Mouse (Mus musculus) limb, embryonic 14.5 days (tissue): ENCODE data around the gene 4930518I15Rik. TPM values are rescaled to one million over a fixed set of nuclear protein-coding genes. Genes with fewer than 3 reads are reported as not detected.

ENCODE experiments used
- ATAC-seq: fragments of 200-750 bp; cut with Nextera tagmentation; 2 replicates; pipeline ENCODE4 v1.8.0; 2017; ENCODE audit warnings: low read depth, moderate number of reproducible peaks, moderate TSS enrichment; ENCODE audit not compliant: low FRiP score
- DNase-seq: peaks from one replicate; pipeline ENCODE4 v3.0.0-alpha.2; 2015; ENCODE audit warnings: low spot score
- H3K27ac ChIP-seq: fragments of 300-500 bp; sonication (generic); replicated peaks from 2 replicates; pipeline ENCODE4 v1.5.1; 2014; ENCODE audit warnings: low read depth, mild to moderate bottlenecking, low read length, moderate library complexity, mixed read lengths
- H3K27me3 ChIP-seq: fragments of 300-500 bp; sonication (generic); 2 replicates; pipeline ENCODE4 v1.6.1; 2014; ENCODE audit warnings: low read length, mixed read lengths; ENCODE audit not compliant: control insufficient read depth, insufficient read depth
- H3K36me3 ChIP-seq: fragments of 300-500 bp; sonication (generic); 2 replicates; pipeline ENCODE4 v1.6.1; 2014; ENCODE audit warnings: mild to moderate bottlenecking, low read length, moderate library complexity, mixed read lengths; ENCODE audit not compliant: control insufficient read depth, insufficient read depth
- H3K4me1 ChIP-seq: fragments of 300-500 bp; sonication (generic); 2 replicates; pipeline ENCODE4 v1.6.1; 2014; ENCODE audit warnings: antibody characterized with exemption, low read length, mixed read lengths; ENCODE audit not compliant: control insufficient read depth, insufficient read depth
- H3K4me2 ChIP-seq: fragments of 300-500 bp; sonication (generic); replicated peaks from 2 replicates; pipeline ENCODE4 v1.6.1; 2014; ENCODE audit warnings: low read depth, mild to moderate bottlenecking, low read length, moderate library complexity; ENCODE audit not compliant: severe bottlenecking
- H3K4me3 ChIP-seq: fragments of 300-500 bp; sonication (generic); replicated peaks from 2 replicates; pipeline ENCODE4 v1.5.1; 2014; ENCODE audit warnings: low read length
- H3K9ac ChIP-seq: fragments of 300-500 bp; sonication (generic); 2 replicates; pipeline ENCODE4 v1.6.1; 2014; ENCODE audit warnings: mild to moderate bottlenecking, low read depth, low read length, moderate library complexity; ENCODE audit not compliant: severe bottlenecking
- H3K9me3 ChIP-seq: fragments of 300-500 bp; sonication (generic); 2 replicates; pipeline ENCODE4 v1.6.1; 2016; ENCODE audit warnings: low read length; ENCODE audit not compliant: control insufficient read depth
- POLR2A ChIP-seq: fragments of 200-500 bp; IDR thresholded peaks from 2 replicates; pipeline ENCODE4 v1.8.0; 2012; ENCODE audit warnings: inconsistent platforms, mild to moderate bottlenecking, moderate library complexity, borderline replicate concordance; ENCODE audit not compliant: insufficient read depth, insufficient read length; ENCODE audit errors: extremely low read depth
- WGBS: fragments of 180-500 bp; shearing (Covaris S2); extraction: QIAGEN DNeasy Blood & Tissue Kit; methylation state at CpG from one replicate; pipeline ENCODE4 v1.1.7; 2014; 5-methylcytosine and 5-hydroxymethylcytosine counted together
- polyA plus RNA-seq, 2 experiments: library from polyadenylated mRNA; depleted of rRNA in 1 of 2; stranded (reverse) in 1 of 2; unstranded in 1 of 2; fragments of >200 nt; fragmentation: Nextera tagmentation in 1 of 2; extraction: Ambion mirVana in 1 of 2; gene quantifications; 2 replicates each; pipeline versions ENCODE4 v1.2.1 to v1.2.3; 2012 to 2014

Gene 4930518I15Rik
- polyA plus RNA-seq, 2 experiments: 3.2 to 5.2 TPM

GRCm38 (mm10) chr2:156850505-156850904, 7.2 kb downstream of the 4930518I15Rik start:
- 89% methylated on average over 5 of the region's 5 CpGs for WGBS
- Histone ChIP-seq H3K4me3 (no peak overlapping the region), H3K36me3 (peaks cover 75% of the 10 kb centered on the region), H3K4me2 (no peak overlapping the region), H3K27me3 (no peaks in the 10 kb centered on the region), H3K27ac (no peak overlapping the region), H3K4me1 (peaks cover 4% of the 10 kb centered on the region), H3K9ac (no peak overlapping the region), H3K9me3 (no peaks in the 10 kb centered on the region)
- no peak for DNase-seq
- no peak for TF ChIP-seq POLR2A
- ATAC-seq: no peak

- Histone ChIP-seq H3K27me3 (no peaks in the 10 kb centered on the region), H3K4me1 (peaks cover 20% of the 10 kb centered on the region), H3K4me3 (no peak overlapping the region), H3K9me3 (no peaks in the 10 kb centered on the region), H3K4me2 (no peak overlapping the region), H3K27ac (no peak overlapping the region), H3K9ac (no peak overlapping the region), H3K36me3 (peaks cover 77% of the 10 kb centered on the region)
- DNase-seq (no peak), ATAC-seq (no peak)
- no peak for TF ChIP-seq POLR2A
- WGBS: 73% methylated on average over 6 of the region's 6 CpGs
Observed at GRCm38 (mm10) chr2:156848526-156849182, 9.1 kb downstream of the 4930518I15Rik start.

- Histone ChIP-seq H3K9me3 (no peaks in the 10 kb centered on the region), H3K36me3 (peaks cover 77% of the 10 kb centered on the region), H3K9ac (no peak overlapping the region), H3K4me3 (no peak overlapping the region), H3K4me1 (peaks cover 30% of the 10 kb centered on the region), H3K27ac (no peak overlapping the region), H3K4me2 (no peak overlapping the region), H3K27me3 (no peaks in the 10 kb centered on the region)
- WGBS: 46% methylated on average over 6 of the region's 6 CpGs
- DNase-seq: no peak
- ATAC-seq: no peak
- TF ChIP-seq POLR2A: no peak
Observed at GRCm38 (mm10) chr2:156847653-156848052, 10.1 kb downstream of the 4930518I15Rik start.

- no peaks in the 10 kb centered on the region for H3K9me3 ChIP-seq
- DNase-seq (no peak), ATAC-seq (no peak)
- H3K4me1 ChIP-seq: peaks cover 41% of the 10 kb centered on the region
- WGBS: 41% methylated on average over 10 of the region's 10 CpGs
- no peak overlapping the region for H3K4me3 ChIP-seq
- peak overlapping the region; percentile 12; the same call in 1 of the 2 replicates for H3K9ac ChIP-seq
- H3K4me2 ChIP-seq: 0 out of 2 replicates have a peak overlapping the region, but pooled peaks have one; percentile 8
- no peaks in the 10 kb centered on the region for H3K27me3 ChIP-seq
- no peak for TF ChIP-seq POLR2A
- peak overlapping the region; percentile 66 for H3K27ac ChIP-seq
- H3K36me3 ChIP-seq: peaks cover 50% of the 10 kb centered on the region
Observed at GRCm38 (mm10) chr2:156844715-156845114, 13.0 kb downstream of the 4930518I15Rik start.

GRCm38 (mm10) chr2:156843331-156843730, 14.4 kb downstream of the 4930518I15Rik start:
- Histone ChIP-seq H3K4me2 (peak overlapping the region; percentile 82), H3K4me3 (no peak overlapping the region), H3K27me3 (no peaks in the 10 kb centered on the region), H3K36me3 (peaks cover 40% of the 10 kb centered on the region), H3K4me1 (peaks cover 41% of the 10 kb centered on the region), H3K9me3 (no peaks in the 10 kb centered on the region), H3K9ac (no peak overlapping the region), H3K27ac (no peak overlapping the region)
- ATAC-seq (no peak), DNase-seq (no peak)
- no peak for TF ChIP-seq POLR2A
- 38% methylated on average over 10 of the region's 10 CpGs for WGBS
